Mouse (Mus musculus) c-Kit-positive CD71-positive TER-119-negative erythroid progenitor cells, embryonic 14.5 days (primary cell): Measurements from ENCODE around the gene Actr6.
"Not testable (repeated sequence)": the region's sequence is repeated elsewhere in the genome, so short reads cannot be mapped to it uniquely, and the experiment has no call there.

Experiments
- DNase-seq: peaks from one replicate; pipeline ENCODE4 v3.0.0-alpha.2; 2013; ENCODE audit warnings: low read depth

Gene Actr6

GRCm38 (mm10) chr10:89679448-89679847 lies 52.6 kb downstream of the Actr6 start:
- no peak for DNase-seq

- DNase-seq: no peak
Observed at GRCm38 (mm10) chr10:89678054-89678453, 54.0 kb downstream of the Actr6 start.

GRCm38 (mm10) chr10:89676609-89677008 lies 55.5 kb downstream of the Actr6 start:
- DNase-seq: no peak

GRCm38 (mm10) chr10:89670371-89670770 lies 61.7 kb downstream of the Actr6 start:
- DNase-seq: not testable (repeated sequence)

GRCm38 (mm10) chr10:89667571-89667970 lies 64.5 kb downstream of the Actr6 start:
- no peak for DNase-seq

- DNase-seq: no peak
Observed at GRCm38 (mm10) chr10:89665679-89666078, 66.4 kb downstream of the Actr6 start.

- DNase-seq: no peak
Observed at GRCm38 (mm10) chr10:89664977-89665645, 67.0 kb downstream of the Actr6 start.
